Mouse (Mus musculus) splenic B cell, adult 2 months (primary cell): ENCODE results near the gene Gfod1.
A peak's percentile ranks its signal among the peaks of the same experiment; 100 is the strongest.

Experiments
- DNase-seq: peaks from one replicate; pipeline ENCODE4 v3.0.0-alpha.2; 2011; ENCODE audit warnings: low read depth, low spot score
- H3K27me3 ChIP-seq: 2 replicates; pipeline ENCODE4 v1.6.1; 2012; ENCODE audit warnings: mild to moderate bottlenecking, low read length, moderate library complexity, mixed read lengths; ENCODE audit not compliant: control insufficient read depth, poor library complexity, insufficient read depth, severe bottlenecking
- H3K36me3 ChIP-seq: 2 replicates; pipeline ENCODE4 v1.6.1; 2012; ENCODE audit warnings: mild to moderate bottlenecking, low read length, moderate library complexity, mixed read lengths; ENCODE audit not compliant: control insufficient read depth, poor library complexity, insufficient read depth, severe bottlenecking

Gfod1 gene

GRCm38 (mm10) chr13:43262114-43262739 is 41.7 kb downstream of the Gfod1 start:
- no peak for DNase-seq

GRCm38 (mm10) chr13:43261287-43261686 is 42.7 kb downstream of the Gfod1 start:
- no peaks in the 10 kb centered on the region for H3K36me3 ChIP-seq
- DNase-seq: peak; percentile 66
- no peaks in the 10 kb centered on the region for H3K27me3 ChIP-seq

More at GRCm38 (mm10) chr13:43262114-43262739, 41.7 kb downstream of the Gfod1 start:
- Histone ChIP-seq H3K27me3 (no peaks in the 10 kb centered on the region), H3K36me3 (no peaks in the 10 kb centered on the region)

GRCm38 (mm10) chr13:43260731-43261130 is 43.2 kb downstream of the Gfod1 start:
- no peak for DNase-seq
- Histone ChIP-seq H3K27me3 (no peaks in the 10 kb centered on the region), H3K36me3 (no peaks in the 10 kb centered on the region)

DNA sequence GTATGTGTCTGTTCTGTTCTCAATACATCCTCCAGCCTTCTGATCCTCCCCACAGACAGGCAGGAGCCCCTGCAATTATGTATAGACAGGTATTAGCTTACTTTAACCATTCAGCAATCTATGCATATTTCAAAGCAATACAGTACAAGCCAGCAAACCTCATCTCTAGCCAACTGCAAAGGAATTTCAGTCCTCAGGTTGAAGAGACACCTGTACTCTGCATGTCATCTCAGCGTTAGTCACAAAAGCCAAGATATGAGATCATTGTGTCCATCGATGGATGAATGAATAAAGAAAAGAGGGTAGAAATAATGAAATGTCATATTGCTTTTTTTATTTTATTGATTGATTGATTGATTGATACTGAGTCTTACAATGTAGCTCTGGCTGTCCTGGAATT is 47.5 kb downstream of the Gfod1 start:
- DNase-seq: no peak
- no peaks in the 10 kb centered on the region for H3K36me3 ChIP-seq

GRCm38 (mm10) chr13:43253526-43253925 is 50.4 kb downstream of the Gfod1 start:
- Histone ChIP-seq H3K27me3 (no peaks in the 10 kb centered on the region), H3K36me3 (no peaks in the 10 kb centered on the region)
- no peak for DNase-seq

More for the DNA sequence above, 47.5 kb downstream of the Gfod1 start:
- no peaks in the 10 kb centered on the region for H3K27me3 ChIP-seq

DNA sequence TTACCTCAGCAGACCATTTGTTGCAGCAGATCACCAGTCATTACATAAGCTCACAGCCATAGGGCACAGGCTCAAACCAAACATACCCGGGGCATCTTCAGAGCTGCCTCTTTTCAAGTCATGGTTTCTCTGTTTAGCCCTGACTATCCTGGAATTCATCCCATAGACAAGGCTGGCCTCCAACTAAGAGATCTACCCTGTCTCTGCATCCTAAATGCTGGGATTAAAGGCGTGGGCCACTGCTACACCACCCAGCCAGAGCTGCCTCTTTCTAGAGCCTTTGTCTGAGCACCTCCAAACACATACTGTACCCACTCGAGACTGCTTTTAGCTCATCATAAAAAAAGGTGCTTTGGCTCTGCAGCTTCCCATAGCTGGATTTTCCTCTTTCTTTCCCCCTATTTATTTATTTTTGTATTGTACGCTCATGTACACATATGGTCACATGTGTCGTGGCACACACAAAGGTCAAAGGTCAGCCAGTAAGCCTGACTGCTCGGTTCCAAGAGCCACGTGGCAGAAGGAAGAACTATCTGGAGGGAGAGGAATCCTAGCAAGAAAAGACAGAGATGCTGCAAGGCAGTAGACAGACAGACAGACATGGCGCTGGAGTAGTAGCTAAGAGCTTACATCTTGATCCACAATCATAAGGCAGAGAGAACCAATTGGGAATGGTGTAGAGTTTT is 51.7 kb downstream of the Gfod1 start:
- Histone ChIP-seq H3K36me3 (no peaks in the 10 kb centered on the region), H3K27me3 (no peaks in the 10 kb centered on the region)
- DNase-seq: no peak

DNA sequence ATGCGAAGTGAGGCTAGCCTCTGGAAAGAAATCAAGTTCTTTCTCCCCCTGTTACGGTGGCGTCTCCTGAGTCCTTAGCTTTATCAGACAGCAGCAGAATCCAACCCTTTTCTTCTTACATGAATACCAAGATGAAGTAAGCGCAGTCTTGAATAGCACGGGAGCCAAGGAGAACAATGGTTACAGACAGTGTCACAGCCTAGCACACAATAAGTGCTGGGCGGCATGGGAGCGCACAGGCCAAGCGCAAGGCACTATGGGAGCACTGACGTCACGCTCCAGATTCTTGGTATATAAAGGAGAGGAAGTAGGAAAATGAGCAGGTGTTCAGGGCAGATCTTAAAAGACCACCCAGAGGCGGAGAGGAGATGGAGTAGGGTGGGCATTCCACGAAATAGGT is 52.6 kb downstream of the Gfod1 start:
- H3K36me3 ChIP-seq: no peaks in the 10 kb centered on the region
- no peak for DNase-seq
- no peaks in the 10 kb centered on the region for H3K27me3 ChIP-seq

DNA sequence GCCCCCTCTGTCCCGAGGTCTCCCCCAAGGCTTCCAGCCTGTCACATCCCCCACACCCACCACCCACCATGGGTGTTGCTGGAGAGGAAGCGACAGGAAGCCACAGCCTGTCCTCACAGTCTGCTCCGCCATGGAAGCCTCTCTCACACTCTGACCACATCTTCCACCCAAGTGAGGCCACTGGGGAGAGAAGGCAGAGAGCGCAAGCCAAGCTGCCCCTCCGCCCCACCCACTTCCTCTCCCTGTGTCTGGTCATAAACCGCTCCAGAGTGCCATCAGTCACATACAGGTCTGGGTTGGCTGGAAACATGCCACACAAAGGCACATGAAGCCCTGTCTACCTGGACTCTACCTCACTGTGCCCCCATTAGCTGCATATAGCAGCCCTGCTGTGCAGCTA is 53.3 kb downstream of the Gfod1 start:
- peak; percentile 63 for DNase-seq
- Histone ChIP-seq H3K27me3 (no peaks in the 10 kb centered on the region), H3K36me3 (no peaks in the 10 kb centered on the region)

- Histone ChIP-seq H3K27me3 (no peaks in the 10 kb centered on the region), H3K36me3 (no peaks in the 10 kb centered on the region)
- peak; percentile 40 for DNase-seq
These were observed 53.9 kb downstream of the Gfod1 start for GRCm38 (mm10) chr13:43250106-43250505.

DNA sequence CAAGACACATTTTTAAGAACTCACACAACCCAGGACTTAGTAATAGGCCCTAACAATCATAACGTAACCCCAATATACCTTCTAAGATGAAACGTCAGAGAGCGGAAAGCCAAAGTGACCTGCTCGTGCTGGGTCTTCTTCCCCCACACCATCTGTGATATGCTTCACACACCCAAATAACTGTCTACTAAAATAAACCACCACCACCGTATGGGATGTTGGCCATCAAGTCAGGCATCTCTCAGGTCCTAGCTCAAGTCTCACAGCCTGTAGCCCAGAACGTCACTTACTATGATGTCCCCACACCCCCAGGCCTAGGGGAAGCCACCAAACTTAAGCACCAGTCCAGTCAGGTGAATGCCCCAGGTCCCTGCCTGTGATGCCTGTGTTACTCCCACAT is 55.6 kb downstream of the Gfod1 start:
- DNase-seq: no peak
- H3K36me3 ChIP-seq: no peaks in the 10 kb centered on the region
- no peaks in the 10 kb centered on the region for H3K27me3 ChIP-seq

DNA sequence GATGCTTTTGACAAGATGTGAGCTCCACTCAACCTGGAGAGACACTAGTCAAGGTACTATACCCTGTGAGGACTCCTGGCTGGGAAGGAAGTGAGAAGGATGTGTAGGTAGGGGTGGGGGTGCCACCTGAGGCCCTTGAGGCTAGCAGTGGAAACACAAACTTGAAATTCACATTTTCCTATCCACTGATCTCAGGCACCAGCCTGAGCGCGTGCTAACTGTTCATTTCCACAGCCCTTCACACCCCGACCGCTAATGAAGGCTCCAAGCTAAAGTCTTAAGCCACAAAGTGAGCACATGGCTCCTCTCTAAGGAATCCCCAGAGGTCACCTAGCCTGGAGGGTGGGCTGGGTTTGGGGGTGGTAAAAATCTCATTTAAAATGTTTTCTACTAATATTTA is 57.1 kb downstream of the Gfod1 start:
- no peaks in the 10 kb centered on the region for H3K27me3 ChIP-seq
- no peak for DNase-seq

DNA sequence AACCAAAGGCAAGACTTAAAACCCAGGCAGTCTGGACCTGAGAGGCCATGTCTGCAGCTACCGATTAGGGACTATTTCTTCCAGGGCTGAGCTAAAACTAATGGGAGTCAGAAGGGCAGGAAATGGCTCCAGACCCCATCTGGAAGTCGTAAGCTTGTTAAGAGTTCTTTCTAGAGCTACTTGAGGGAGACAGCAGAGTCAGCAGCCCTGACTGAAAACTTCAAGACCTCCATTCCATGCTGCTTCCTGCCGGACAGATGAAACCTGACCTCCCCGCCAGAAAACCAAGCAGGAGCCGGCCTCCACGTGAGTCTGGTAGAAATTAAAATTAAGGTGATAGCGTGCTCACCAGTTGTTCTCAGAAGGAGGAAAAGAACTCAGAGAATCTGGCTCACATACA is 60.2 kb downstream of the Gfod1 start:
- H3K36me3 ChIP-seq: no peaks in the 10 kb centered on the region
- no peak for DNase-seq
- H3K27me3 ChIP-seq: no peaks in the 10 kb centered on the region

More for the DNA sequence above, 57.1 kb downstream of the Gfod1 start:
- H3K36me3 ChIP-seq: no peaks in the 10 kb centered on the region

GRCm38 (mm10) chr13:43243240-43243639 is 60.7 kb downstream of the Gfod1 start:
- DNase-seq: peak; percentile 46
- Histone ChIP-seq H3K27me3 (no peaks in the 10 kb centered on the region), H3K36me3 (no peaks in the 10 kb centered on the region)

- H3K27me3 ChIP-seq: no peaks in the 10 kb centered on the region
- H3K36me3 ChIP-seq: no peaks in the 10 kb centered on the region
- DNase-seq: no peak
These were observed 62.2 kb downstream of the Gfod1 start for GRCm38 (mm10) chr13:43241750-43242149.

DNA sequence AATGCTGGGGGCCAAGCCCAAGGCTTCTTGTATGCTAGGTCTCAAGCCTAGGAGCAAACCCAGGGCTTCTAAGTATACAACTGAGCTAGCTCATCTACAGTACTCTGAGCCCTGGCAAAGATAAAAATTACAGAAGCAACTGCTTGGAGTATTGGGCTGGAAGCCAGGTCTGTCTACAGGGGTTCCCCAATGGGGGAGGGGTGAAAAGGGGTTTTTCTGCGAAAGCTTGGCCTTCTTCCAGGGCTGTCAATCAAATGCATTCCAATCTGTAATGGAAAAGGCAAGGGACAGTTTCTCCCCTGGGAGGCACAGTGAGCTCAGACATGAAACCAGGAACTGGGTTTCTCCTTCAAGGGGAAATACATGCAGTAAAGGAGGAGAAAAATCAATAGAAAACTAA is 62.9 kb downstream of the Gfod1 start:
- peak; percentile 51 for DNase-seq
- H3K27me3 ChIP-seq: no peaks in the 10 kb centered on the region
- H3K36me3 ChIP-seq: no peaks in the 10 kb centered on the region
